Mouse (Mus musculus): ENCODE data around the gene Rab11a.
"Not testable (repeated sequence)": the region's sequence is repeated elsewhere in the genome, so short reads cannot be mapped to it uniquely, and the experiment has no call there.

Rab11a gene

DNA sequence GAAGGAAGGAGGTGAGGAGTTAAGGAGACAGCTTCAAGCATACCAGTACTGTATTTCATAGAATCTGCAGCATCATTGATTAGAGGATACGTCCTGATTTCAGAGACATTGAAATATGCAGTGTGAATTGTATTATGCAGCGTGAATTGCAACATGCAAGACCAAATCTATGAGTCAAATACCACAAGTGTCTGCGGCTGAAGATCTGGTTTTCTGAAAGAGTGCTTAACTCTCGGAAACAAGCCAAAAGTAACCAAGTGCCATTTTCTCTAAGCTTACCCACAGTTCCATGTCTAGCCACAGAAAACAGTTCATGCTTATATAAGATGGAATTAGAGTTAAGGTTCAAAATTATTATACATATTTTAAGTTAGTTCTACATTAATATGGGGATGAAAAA lies 10.2 kb upstream of the Rab11a start:
- DNase-seq (ENCODE audit: low read depth, low spot score), result no peak

DNA sequence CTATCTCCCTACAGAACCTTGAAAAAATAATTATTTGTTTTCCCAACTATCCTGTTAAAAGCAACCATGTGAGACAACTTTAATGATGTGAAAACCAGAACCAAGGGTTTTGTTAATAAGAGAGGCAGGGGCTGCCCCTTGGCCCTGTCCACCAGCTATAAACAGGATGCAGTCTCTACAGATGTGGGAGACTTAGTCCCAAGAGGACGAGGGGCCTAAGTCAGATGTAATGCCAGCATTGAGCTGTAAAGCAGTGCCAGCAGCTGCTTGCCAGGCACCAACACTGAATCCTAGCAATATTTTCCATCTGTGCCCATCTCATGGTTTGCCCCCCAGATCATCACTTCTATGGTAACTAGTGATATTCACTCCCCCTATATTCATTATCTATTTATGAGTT lies 4.9 kb upstream of the Rab11a start:
- no peak for DNase-seq (ENCODE audit: low read depth, low spot score)

- no peak for DNase-seq (ENCODE audit: low read depth, low spot score)
These were observed 1.4 kb upstream of the Rab11a start for GRCm38 (mm10) chr9:64739001-64739400.

- peak; percentile 74 for DNase-seq (ENCODE audit: low read depth, low spot score)
These were observed 736 bp downstream of the Rab11a start for GRCm38 (mm10) chr9:64736639-64737405.

DNA sequence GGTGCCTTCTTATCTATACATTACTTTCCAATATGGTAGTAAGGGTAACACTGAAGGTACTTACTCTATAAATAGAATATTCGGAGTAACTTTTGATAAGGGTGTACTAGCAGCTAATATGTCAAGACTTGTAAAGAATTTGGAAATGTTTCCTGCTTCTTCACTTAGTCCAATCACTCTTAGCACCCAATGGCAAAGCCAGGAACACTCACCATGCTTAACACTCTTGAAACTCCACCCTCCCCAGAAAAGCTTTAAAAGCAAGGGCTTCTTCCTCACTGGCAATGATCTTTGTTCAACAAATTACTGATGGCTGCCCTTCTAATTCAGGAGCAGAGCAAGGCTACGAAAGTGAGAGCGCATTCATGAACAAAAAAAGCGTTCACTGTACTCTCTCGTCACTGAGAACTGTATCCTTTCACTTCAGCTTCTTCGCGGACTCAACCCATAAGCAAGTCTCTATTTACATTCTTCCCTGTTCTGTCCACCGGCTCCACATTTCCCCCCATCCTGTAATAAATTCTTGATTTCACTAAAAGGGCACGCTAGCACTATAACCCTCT lies 1.4 kb downstream of the Rab11a start:
- DNase-seq (ENCODE audit: low read depth, low spot score), result no peak

DNA sequence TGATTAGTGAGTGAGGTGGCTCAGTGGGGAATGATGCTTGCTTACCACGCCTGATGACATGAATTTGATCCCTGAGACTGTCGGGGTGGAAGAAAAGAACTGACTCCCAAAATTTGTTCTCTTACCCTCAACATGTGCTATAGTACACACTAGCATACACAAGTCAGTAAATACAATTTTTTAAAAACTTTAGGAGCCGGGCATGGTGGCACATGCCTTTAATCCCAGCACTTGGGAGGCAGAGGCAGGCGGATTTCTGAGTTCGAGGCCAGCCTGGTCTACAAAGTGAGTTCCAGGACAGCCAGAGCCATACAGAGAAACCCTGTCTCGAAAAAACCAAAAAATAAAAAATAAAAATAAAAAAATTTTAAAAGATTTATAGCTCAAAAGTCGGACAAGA lies 2.6 kb downstream of the Rab11a start:
- DNase-seq (ENCODE audit: low read depth, low spot score), result not testable (repeated sequence)

- DNase-seq (ENCODE audit: low read depth, low spot score), result no peak
These were observed 3.4 kb downstream of the Rab11a start for GRCm38 (mm10) chr9:64734166-64734565.

DNA sequence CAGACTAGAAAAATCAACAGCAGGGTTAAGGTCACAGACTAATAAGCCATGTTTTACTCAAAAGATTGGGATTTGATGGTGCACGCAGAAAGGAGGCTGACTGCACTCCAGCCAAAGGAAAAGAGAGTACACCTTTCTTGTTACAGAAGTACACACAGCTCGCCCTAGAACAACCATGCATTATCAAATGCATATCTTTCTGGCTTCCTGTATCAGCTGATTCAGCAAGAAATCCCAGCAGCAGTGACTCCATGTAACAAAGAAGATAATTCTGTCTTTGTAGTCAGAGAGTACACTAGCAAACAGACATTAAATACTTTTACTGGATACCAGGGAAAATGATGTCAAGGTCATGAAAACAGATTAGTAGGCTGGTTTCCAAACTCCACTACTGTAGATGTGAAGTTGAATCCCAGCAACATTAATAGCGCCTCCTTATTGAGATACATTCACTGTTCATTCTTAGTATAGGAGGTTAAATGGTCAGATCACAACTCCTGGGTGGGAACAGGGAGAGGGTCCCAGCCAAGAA lies 6.5 kb downstream of the Rab11a start:
- no peak for DNase-seq (ENCODE audit: low read depth, low spot score)

GRCm38 (mm10) chr9:64726454-64726853 lies 11.1 kb downstream of the Rab11a start:
- DNase-seq (ENCODE audit: low read depth, low spot score), result no peak

GRCm38 (mm10) chr9:64719526-64720163 lies 17.9 kb downstream of the Rab11a start:
- no peak for DNase-seq (ENCODE audit: low read depth, low spot score)

GRCm38 (mm10) chr9:64710291-64710690 lies 27.3 kb downstream of the Rab11a start:
- not testable (repeated sequence) for DNase-seq (ENCODE audit: low read depth, low spot score)

DNA sequence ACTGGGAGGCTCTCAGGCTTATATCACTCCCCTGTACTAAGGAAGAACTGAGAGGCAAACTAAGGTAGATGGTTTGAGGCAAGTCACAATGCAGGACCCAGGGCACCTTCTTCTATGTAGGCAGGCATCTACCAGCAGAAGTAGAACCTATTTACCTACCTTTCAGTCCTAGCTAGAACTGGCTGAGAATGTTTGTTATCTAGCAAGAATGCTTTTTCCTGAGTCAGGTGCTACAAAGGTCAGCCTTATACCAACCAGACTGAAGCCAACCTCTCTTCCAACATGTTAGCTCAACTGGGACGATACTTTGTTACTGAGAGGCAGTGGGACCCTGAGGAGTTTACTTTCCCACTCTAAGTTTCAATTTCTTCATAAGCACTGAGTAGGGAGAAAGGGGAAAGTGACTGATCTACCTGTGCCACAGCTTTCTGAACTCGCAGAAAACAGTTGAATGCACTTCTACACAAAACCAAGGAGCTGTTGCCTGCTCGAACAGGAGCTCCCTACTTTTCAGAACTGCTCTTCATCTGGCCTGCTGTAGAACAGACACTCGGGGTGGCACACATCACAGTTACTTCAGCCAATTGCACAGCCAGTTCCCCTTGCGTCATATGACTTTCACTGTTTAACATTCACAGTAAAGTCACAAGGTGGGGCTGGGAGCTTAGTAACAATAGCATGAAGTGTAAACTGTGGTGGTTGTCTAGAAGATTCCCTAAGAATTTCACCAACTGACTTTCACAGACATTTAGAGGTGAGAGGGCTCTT lies 33.3 kb downstream of the Rab11a start:
- DNase-seq (ENCODE audit: low read depth, low spot score), result no peak

DNA sequence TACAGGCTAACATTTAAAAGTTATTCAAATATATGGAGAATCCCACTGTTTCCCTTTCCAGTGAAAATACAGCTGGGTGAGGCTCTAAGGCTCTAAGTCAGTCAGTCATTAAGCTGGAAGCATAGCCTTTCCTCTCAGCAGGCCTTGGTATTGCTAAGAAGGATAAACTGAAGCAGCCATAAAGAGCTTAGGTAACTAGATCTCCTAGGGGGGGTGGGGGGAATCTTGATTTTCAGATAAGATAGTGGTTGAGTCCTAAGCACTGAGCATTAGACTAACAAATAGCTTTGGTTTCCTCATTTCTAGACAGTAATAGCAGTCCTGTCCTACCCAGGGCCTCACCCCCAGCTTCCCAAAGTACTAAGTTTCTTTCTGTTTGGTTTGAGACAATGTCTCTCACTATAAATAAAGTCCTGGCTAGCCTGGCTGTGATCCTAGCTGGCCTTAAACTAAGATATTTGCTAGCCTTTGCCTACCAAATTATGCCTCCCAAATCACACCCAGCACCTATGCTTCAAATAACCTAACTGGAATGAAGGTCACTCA lies 34.1 kb downstream of the Rab11a start:
- DNase-seq (ENCODE audit: low read depth, low spot score), result no peak

DNA sequence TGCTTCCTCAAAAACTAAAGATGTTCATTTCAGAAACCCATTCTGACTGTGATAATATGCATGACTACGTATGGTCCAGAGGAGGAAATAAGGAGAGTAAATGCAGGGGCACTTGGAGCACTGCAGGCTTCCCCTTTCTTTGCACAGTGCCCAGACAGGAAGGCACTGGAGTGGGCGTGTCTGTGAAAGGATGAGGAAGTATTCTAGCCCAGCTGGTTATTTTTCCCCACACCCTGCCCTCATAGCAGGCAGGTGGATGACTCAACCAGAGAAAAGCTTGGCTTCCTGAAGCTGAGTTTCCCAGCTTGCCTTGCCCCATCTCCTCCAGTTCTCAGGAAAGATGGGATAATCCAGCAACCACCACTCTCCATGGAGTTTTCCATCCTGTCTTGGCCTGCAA lies 34.6 kb downstream of the Rab11a start:
- DNase-seq (ENCODE audit: low read depth, low spot score), result no peak

DNA sequence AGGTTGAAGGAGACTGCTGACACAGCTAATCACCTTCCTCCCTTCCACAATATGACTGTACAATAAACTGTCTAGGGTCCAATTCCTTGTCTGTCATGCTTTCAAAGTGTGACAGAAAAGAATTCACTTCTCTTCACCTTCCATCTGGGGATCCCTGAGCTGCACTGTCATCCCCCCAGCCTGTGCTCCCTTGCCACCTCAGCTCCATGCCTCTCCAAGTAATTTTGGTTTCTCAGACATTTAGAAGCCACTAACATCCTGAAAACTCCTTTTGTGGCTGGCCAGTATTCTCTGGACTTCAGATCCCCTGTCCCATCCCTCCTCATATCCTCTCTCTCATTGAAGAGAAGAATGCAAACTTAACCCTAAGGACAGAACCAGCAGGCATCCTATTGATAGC lies 35.2 kb downstream of the Rab11a start:
- no peak for DNase-seq (ENCODE audit: low read depth, low spot score)

GRCm38 (mm10) chr9:64701651-64702050 lies 35.9 kb downstream of the Rab11a start:
- DNase-seq (ENCODE audit: low read depth, low spot score), result no peak

- DNase-seq (ENCODE audit: low read depth, low spot score), result no peak
These were observed 36.9 kb downstream of the Rab11a start for GRCm38 (mm10) chr9:64700451-64701311.

- DNase-seq (ENCODE audit: low read depth, low spot score), result no peak
These were observed 39.0 kb downstream of the Rab11a start for GRCm38 (mm10) chr9:64698586-64698985.

DNA sequence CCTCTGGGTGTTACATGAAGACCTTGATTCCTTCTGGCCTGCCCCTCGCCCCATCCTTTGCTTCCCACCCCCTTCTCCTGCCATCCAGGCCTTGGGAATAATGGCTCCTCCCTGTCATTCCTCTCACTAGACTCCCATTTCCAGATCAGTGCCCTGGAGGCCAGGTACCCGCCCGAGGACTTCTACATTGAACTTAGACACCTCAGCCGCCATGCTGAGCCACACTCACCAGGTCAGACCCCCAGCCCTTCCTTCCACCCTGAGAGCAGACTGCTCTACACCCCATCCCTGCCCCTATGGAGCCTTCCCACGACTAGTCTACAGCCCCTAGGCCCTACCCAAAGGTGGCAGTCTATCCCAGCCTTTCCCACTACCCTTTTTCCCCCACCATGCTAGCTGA lies 39.9 kb downstream of the Rab11a start:
- DNase-seq (ENCODE audit: low read depth, low spot score), result no peak

DNA sequence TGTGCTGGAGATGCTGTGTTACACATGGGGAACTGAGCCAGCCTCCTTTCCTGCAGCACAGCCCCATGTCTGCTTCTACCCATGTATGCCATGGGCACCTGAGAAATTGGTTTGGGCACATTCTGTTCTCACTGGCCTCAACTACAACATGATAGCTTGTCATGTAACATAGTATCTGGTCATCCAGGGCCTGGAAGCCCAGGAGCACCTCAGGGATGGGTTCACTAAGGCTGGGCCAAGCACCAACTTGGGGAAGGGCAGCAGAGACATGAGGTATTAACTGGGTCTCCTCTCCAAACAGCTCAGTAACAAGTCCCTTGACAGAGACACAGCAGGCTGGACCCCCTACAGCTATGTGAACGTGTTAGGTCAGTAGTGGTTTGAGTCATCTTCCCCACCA lies 40.6 kb downstream of the Rab11a start:
- DNase-seq (ENCODE audit: low read depth, low spot score), result no peak

- DNase-seq (ENCODE audit: low read depth, low spot score), result no peak
These were observed 41.2 kb downstream of the Rab11a start for GRCm38 (mm10) chr9:64696404-64696803.
